Mouse (Mus musculus): ENCODE measurements around the gene Rimbp2.

DNA sequence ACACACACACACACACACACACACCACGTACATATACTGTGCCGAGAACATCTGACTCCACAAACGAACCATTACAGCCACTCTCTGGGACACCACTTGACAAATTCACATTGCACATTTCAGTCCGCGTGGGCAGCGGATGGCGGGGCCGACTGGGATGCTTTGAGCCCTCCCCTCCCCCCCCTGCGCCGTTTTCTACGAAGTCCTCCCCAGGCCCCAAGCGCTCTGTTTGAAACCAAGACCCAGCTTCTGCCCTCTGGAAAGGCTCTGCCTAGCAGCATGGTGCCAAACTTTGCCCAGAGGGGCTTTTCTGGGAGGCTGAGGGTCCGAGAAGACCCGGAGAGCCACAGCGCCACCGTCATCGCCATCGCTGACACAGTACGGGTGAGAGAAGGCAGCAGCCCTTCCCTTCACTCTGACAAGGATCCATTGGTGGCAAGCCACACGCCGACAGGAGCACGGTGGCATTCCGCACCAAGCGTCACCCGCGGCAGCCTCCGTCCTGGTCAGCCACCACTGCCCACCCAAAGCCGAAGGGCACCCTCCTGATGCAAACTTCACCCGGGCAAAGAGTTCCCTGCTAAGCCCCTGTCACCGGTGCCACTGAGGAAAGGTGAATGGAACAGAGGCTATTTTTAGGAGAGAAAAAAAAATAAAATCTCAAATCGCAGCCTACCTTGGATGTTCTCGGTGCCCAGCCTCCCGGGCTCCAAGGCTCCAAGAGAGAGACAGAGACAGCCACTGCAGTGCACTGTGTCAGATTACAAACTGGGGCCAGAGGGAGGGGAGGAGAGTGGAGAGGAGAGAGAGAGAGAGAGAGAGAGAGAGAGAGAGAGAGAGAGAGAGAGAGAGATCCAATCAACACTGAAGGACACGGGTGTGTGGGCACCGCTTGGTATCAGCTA, 743 bp downstream of the Rimbp2 start:
- no peak for TF ChIP-seq CTCF (IDR thresholded peaks at IDR 0.05; ENCODE audit: low read depth)
- no peak for TF ChIP-seq EP300 (IDR thresholded peaks at IDR 0.05; ENCODE audit: low read depth)

Measured in heart, postnatal 0 days (tissue).